Mouse (Mus musculus): ENCODE data around the gene Gsdmc3.

- TF ChIP-seq CTCF (IDR thresholded peaks at IDR 0.05; ENCODE audit: low read depth) = no peak
- no peak for TF ChIP-seq EP300 (IDR thresholded peaks at IDR 0.05; ENCODE audit: low read depth)
These were observed 46.1 kb upstream of the Gsdmc3 start for GRCm38 (mm10) chr15:63924484-63924883.
